Mouse (Mus musculus) cerebellum, adult 2 months (tissue): ENCODE measurements around the gene Parp8. TPM values are rescaled to one million over a fixed set of nuclear protein-coding genes. Genes with fewer than 3 reads are reported as not detected.
"Not testable (repeated sequence)": the region's sequence is repeated elsewhere in the genome, so short reads cannot be mapped to it uniquely, and the experiment has no call there.

Source experiments
- DNase-seq, 2 experiments: peaks; one replicate each; pipeline ENCODE4 v3.0.0; 2021
- H3K27ac ChIP-seq: fragments of 200-500 bp; 2 replicates; pipeline ENCODE4 v1.5.1; 2012; ENCODE audit warnings: low read length, control low read depth, inconsistent platforms; ENCODE audit not compliant: insufficient read depth
- H3K27me3 ChIP-seq: fragments of 200-500 bp; 2 replicates; pipeline ENCODE4 v1.6.1; 2012; ENCODE audit warnings: inconsistent platforms, mild to moderate bottlenecking, low read length, moderate library complexity; ENCODE audit not compliant: control insufficient read depth, insufficient read depth
- H3K4me1 ChIP-seq: fragments of 200-500 bp; 2 replicates; pipeline ENCODE4 v1.6.1; 2011; ENCODE audit warnings: low read length; ENCODE audit not compliant: control insufficient read depth, insufficient read depth
- H3K4me3 ChIP-seq: fragments of 200-500 bp; replicated peaks from 2 replicates; pipeline ENCODE3; 2011; ENCODE audit warnings: mild to moderate bottlenecking, low read depth, low read length, control low read depth; ENCODE audit not compliant: insufficient read depth
- CTCF ChIP-seq: fragments of 200-500 bp; IDR thresholded peaks from 2 replicates; pipeline ENCODE4 v1.5.1; 2011; ENCODE audit warnings: low read depth, mild to moderate bottlenecking, control low read depth, low read length, moderate library complexity, borderline replicate concordance; ENCODE audit not compliant: insufficient read depth
- POLR2A ChIP-seq: fragments of 200-500 bp; IDR thresholded peaks from 2 replicates; pipeline ENCODE4 v1.6.1; 2011; ENCODE audit warnings: low read length, control low read depth, borderline replicate concordance; ENCODE audit not compliant: insufficient read depth
- WGBS: fragments of 180-500 bp; shearing (Covaris S2); methylation state at CpG from one replicate; pipeline ENCODE4 v1.1.7; 2018; 5-methylcytosine and 5-hydroxymethylcytosine counted together
- polyA plus RNA-seq: library from polyadenylated mRNA; depleted of rRNA; stranded (reverse); fragments of >200 nt; gene quantifications from 2 replicates; pipeline ENCODE4 v1.2.3, GENCODE M21; 2012

Gene Parp8
- polyA plus RNA-seq, 1 experiment: 25.7 TPM

- WGBS: 94% methylated on average over 3 of the region's 3 CpGs
- Histone ChIP-seq H3K4me3 (no peak overlapping the region), H3K27me3 (no peaks in the 10 kb centered on the region), H3K27ac (no peak overlapping the region), H3K4me1 (no peaks in the 10 kb centered on the region)
- DNase-seq: no peak
- TF ChIP-seq CTCF: no peak
- no peak for TF ChIP-seq POLR2A
These were observed 74.0 kb downstream of the Parp8 start for GRCm38 (mm10) chr13:116951336-116951735.

DNA sequence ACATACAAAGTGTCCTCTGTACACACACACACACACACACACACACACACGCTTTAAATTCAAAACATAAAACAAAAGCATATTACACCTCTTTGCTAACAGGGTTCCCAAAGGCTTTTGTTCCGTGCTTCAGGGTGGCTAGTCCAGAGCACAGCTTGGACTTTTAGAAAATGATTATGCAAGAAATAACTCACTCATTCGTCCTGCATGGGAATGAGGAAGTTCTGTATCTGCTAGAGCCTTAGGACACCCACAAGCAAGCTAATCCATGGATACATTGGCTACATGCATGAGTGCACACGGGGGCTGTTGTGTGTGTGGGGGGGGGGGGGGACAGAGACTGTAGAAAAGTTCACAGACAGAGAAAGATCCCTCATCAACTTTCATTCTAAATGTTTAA is 75.8 kb downstream of the Parp8 start:
- 61% methylated on average over 4 of the region's 4 CpGs for WGBS
- H3K27ac ChIP-seq: no peak overlapping the region
- no peaks in the 10 kb centered on the region for H3K27me3 ChIP-seq
- no peak for DNase-seq
- H3K4me3 ChIP-seq: no peak overlapping the region
- H3K4me1 ChIP-seq: no peaks in the 10 kb centered on the region
- TF ChIP-seq POLR2A (no peak), CTCF (no peak)

GRCm38 (mm10) chr13:116949056-116949455 is 76.3 kb downstream of the Parp8 start:
- no peaks in the 10 kb centered on the region for H3K27me3 ChIP-seq
- H3K4me1 ChIP-seq: no peaks in the 10 kb centered on the region
- H3K4me3 ChIP-seq: no peak overlapping the region
- DNase-seq: no peak
- WGBS: 91% methylated on average over 6 of the region's 6 CpGs
- H3K27ac ChIP-seq: no peak overlapping the region
- no peak for TF ChIP-seq POLR2A
- TF ChIP-seq CTCF: no peak

DNA sequence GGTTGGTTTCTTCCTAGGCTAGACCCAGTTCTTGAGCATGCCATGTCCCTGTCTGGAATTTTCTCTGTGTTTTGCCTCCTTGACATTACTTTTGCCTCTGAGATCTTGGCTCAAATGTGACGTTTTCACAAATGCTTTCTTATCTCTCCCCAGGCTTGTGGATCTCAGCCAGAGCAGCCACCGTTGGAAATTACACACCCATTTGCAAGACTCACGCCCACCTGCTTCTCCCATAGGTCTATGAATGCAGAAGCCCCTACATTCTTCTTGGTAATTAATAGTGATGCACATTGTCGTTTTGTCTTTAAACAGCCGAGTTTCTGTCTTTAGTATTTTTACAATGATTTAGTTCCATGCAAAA is 77.1 kb downstream of the Parp8 start:
- 41% methylated on average over 5 of the region's 5 CpGs for WGBS
- TF ChIP-seq CTCF: no peak
- no peak for TF ChIP-seq POLR2A
- H3K27ac ChIP-seq: no peak overlapping the region
- H3K27me3 ChIP-seq: no peaks in the 10 kb centered on the region
- no peak for DNase-seq
- no peak overlapping the region for H3K4me3 ChIP-seq
- H3K4me1 ChIP-seq: no peaks in the 10 kb centered on the region

DNA sequence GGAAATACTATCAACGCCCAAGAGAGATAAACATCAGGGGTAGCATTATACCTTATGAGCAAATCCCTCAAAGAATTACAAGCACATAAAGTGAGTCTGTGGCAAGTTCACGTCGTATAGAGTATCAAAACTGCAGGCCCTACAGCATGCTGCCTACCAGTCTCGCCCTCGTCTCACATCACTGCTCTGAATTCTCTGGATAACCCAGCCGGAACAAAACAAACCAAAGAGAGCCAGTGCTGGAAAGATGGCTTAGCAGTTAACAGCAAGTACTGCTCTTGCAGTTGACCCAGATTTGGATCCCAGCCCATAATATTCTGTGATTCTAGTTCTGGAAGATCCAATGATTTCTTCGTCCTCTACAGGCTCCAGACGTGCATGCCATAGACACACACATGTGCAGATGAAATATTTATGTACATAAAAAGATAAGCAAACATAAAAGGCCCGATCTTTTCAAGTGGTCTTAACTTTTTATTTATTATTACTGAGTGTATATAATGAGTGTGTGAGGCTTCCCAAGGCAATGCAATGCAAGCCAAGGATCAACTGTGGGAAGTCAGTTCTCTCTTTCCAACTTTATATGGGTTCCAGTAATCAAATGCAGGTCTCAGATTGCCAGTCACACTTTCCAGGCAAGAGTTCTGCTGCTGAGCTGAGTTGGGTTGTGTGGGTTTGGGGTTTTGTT is 77.6 kb downstream of the Parp8 start:
- no peaks in the 10 kb centered on the region for H3K4me1 ChIP-seq
- no peak for TF ChIP-seq POLR2A
- no peak overlapping the region for H3K27ac ChIP-seq
- no peak overlapping the region for H3K4me3 ChIP-seq
- 64% methylated on average over 9 of the region's 9 CpGs for WGBS
- DNase-seq: peak in 1 of 2 experiments; percentile 14
- no peaks in the 10 kb centered on the region for H3K27me3 ChIP-seq

GRCm38 (mm10) chr13:116946566-116946965 is 78.8 kb downstream of the Parp8 start:
- no peaks in the 10 kb centered on the region for H3K4me1 ChIP-seq
- no peaks in the 10 kb centered on the region for H3K27me3 ChIP-seq
- no peak overlapping the region for H3K27ac ChIP-seq
- no peak overlapping the region for H3K4me3 ChIP-seq
- no peak for DNase-seq
- WGBS: 87% methylated on average over 4 of the region's 4 CpGs
- TF ChIP-seq CTCF (no peak), POLR2A (no peak)

DNA sequence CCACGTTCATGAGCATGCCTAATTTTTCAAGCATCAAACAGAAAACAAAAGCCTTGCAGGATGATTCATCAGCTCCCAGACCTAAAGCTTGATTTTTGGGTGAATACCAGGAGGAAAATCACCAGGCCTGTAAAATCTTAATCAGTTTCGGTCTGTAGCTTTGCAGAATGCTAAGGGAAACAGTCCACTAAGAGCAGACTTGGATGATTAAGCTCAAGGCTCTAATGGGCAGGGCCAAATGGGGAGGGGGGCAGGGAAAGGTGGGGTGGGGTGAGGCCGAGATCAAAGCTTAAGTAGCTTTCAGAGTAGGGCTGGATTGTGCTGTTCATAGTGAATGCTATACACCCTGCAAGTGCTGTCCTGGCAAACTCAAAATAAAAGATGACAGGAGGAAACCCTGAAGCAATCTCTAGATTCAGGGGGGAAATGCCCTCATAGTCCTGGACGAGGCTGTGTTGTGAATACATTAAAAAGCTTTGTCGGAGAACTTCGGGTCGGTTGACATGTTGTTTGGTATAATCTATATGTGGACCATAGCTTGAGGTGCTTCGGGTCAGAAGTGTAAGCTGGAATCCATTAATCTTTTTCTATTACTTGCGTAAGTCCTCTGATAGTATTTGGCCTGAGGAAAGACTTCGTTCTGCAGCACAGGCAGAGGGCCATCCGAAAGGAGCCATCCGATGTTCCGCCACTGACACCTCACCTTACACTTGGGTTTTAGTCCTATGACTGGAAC is 83.9 kb downstream of the Parp8 start:
- Histone ChIP-seq H3K27ac (no peak overlapping the region), H3K4me3 (no peak overlapping the region), H3K4me1 (no peaks in the 10 kb centered on the region), H3K27me3 (no peaks in the 10 kb centered on the region)
- 79% methylated on average over 13 of the region's 13 CpGs for WGBS
- TF ChIP-seq POLR2A (no peak), CTCF (no peak)
- no peak for DNase-seq

- Histone ChIP-seq H3K4me1 (no peaks in the 10 kb centered on the region), H3K4me3 (no peak overlapping the region), H3K27ac (no peak overlapping the region), H3K27me3 (no peaks in the 10 kb centered on the region)
- TF ChIP-seq POLR2A (no peak), CTCF (no peak)
- DNase-seq: no peak
- 90% methylated on average over 7 of the region's 7 CpGs for WGBS
These were observed 84.6 kb downstream of the Parp8 start for GRCm38 (mm10) chr13:116940761-116941160.

DNA sequence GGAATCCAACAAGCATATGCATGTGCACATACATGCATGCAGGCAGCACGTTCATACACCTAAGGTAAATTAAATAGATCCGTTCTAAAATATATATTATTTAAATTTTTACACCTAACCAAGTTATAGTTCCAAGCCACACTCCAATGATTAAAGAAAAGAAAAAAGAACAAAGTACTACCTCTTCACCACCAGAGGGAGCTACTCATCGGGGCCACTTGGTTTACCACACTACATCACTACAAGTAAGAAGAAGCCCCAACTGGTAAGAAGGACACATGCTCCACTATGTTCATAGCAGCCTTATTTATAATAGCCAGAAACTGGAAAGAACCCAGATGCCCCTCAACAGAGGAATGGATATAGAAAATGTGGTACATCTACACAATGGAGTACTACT is 88.3 kb downstream of the Parp8 start:
- WGBS: 99% methylated on average over 3 of the region's 3 CpGs
- not testable (repeated sequence) for H3K27ac ChIP-seq, H3K4me1 ChIP-seq, H3K4me3 ChIP-seq, H3K27me3 ChIP-seq, DNase-seq
